Mouse (Mus musculus) heart, embryonic 14.5 days (tissue): ENCODE measurements around the gene Klhl10. TPM values are rescaled to one million over a fixed set of nuclear protein-coding genes. Genes with fewer than 3 reads are reported as not detected.

Source experiments
- ATAC-seq: fragments of 200-750 bp; cut with Nextera tagmentation; 2 replicates; pipeline ENCODE4 v1.8.0; 2017; ENCODE audit warnings: low read depth, moderate TSS enrichment; ENCODE audit not compliant: insufficient number of reproducible peaks, insufficient read depth, low FRiP score
- H3K27ac ChIP-seq, 2 experiments: fragments of 200-500 bp in 1 of 2; fragments of 300-500 bp in 1 of 2; sonication (generic) in 1 of 2; replicated peaks in 1 of 2; 2 replicates each; pipeline ENCODE4 v1.5.1; 2012 to 2014; ENCODE audit warnings: low read depth in 2 of 2, low read length in 2 of 2, control low read depth in 1 of 2, mild to moderate bottlenecking in 1 of 2, mixed read lengths in 1 of 2; ENCODE audit not compliant: control insufficient read depth in 1 of 2, insufficient read depth in 1 of 2
- H3K27me3 ChIP-seq: fragments of 300-500 bp; sonication (generic); 2 replicates; pipeline ENCODE4 v1.6.1; 2014; ENCODE audit warnings: mild to moderate bottlenecking, low read length, control low read depth; ENCODE audit not compliant: control insufficient read depth, insufficient read depth
- H3K36me3 ChIP-seq: fragments of 300-500 bp; sonication (generic); 2 replicates; pipeline ENCODE4 v1.6.1; 2014; ENCODE audit warnings: mild to moderate bottlenecking, control low read depth, low read length, mixed read lengths; ENCODE audit not compliant: control insufficient read depth, insufficient read depth
- H3K4me1 ChIP-seq, 2 experiments: fragments of 200-500 bp in 1 of 2; fragments of 300-500 bp in 1 of 2; sonication (generic) in 1 of 2; 2 replicates each; pipeline ENCODE4 v1.6.1; 2012 to 2014; ENCODE audit warnings: low read length in 2 of 2, control low read depth in 1 of 2, mixed read lengths in 1 of 2; ENCODE audit not compliant: control insufficient read depth in 2 of 2, insufficient read depth in 2 of 2
- H3K4me2 ChIP-seq: fragments of 300-500 bp; sonication (generic); 2 replicates; pipeline ENCODE4 v1.6.1; 2014; ENCODE audit warnings: mild to moderate bottlenecking, low read length
- H3K4me3 ChIP-seq, 2 experiments: fragments of 200-500 bp in 1 of 2; fragments of 300-500 bp in 1 of 2; sonication (generic) in 1 of 2; 2 replicates each; pipeline ENCODE4 v1.5.1; 2012 to 2014; ENCODE audit warnings: low read length in 2 of 2, mild to moderate bottlenecking in 2 of 2, control low read depth in 1 of 2, low read depth in 1 of 2, moderate library complexity in 1 of 2; ENCODE audit not compliant: control insufficient read depth in 1 of 2, insufficient read depth in 1 of 2
- H3K9ac ChIP-seq: fragments of 300-500 bp; sonication (generic); 2 replicates; pipeline ENCODE4 v1.6.1; 2014; ENCODE audit warnings: mild to moderate bottlenecking, low read length
- H3K9me3 ChIP-seq: fragments of 300-500 bp; sonication (generic); 2 replicates; pipeline ENCODE4 v1.6.1; 2016; ENCODE audit warnings: low read length, control low read depth; ENCODE audit not compliant: control insufficient read depth
- WGBS: fragments of 180-500 bp; shearing (Covaris S2); extraction: QIAGEN DNeasy Blood & Tissue Kit; methylation state at CpG from one replicate; pipeline ENCODE4 v1.1.7; 2014; 5-methylcytosine and 5-hydroxymethylcytosine counted together
- polyA plus RNA-seq: library from polyadenylated mRNA; unstranded; fragments of >200 nt; fragmentation: Nextera tagmentation; extraction: Ambion mirVana; gene quantifications from 2 replicates; pipeline ENCODE4 v1.2.1, GENCODE M21; 2014

Klhl10 gene
- polyA plus RNA-seq, 1 experiment from 2014 or later: 0.36 TPM

DNA sequence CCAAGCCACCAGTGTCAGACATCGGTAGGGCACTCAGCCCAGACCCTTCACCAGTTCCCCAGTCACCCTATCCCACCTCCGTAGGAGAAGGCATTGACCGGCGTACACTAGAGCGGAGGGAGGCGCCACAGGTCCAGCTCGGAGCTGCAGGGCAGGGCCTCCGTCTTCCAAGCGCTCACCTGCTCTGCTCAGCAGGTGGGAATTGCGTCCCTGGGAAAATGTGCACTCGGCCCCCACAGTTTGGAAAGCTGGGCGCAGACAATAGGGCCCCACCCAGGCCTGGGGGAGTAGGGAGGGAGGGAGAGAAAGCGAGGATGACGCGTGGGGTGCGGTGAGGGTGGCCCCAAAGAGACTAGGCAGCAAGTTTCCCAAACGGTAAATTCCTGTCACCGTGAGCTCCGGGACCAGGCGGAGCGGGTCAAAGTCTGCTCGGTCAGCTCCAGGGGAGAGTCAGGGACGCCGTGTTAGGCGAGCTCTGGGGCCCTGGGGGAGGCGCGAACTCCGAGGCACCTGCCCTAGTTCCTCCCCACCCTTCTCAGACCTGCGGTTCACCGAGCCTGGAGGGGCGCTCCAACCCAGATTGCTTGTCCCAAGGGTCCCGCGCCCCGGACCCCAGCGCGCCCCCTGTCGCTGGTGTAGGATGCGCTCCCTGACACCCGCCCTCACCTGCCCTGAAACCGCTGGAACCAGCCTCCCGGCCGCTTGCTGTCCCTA lies 44.7 kb upstream of the Klhl10 start:
- H3K27ac ChIP-seq: peak overlapping the region; percentile 73 to 91
- WGBS: under 1% methylated on average over 36 of the region's 42 CpGs
- no peaks in the 10 kb centered on the region for H3K27me3 ChIP-seq
- H3K4me2 ChIP-seq: peak overlapping the region; percentile 85
- ATAC-seq: 0 out of 2 replicates have a peak, but pooled peaks have one; percentile 25
- H3K4me3 ChIP-seq: peak overlapping the region; percentile 73 to 88
- peaks cover 18% of the 10 kb centered on the region; the same call in 1 of the 2 replicates for H3K36me3 ChIP-seq
- peaks cover 60 to 75% of the 10 kb centered on the region in 2 experiments for H3K4me1 ChIP-seq
- peak overlapping the region; percentile 93 for H3K9ac ChIP-seq
- no peaks in the 10 kb centered on the region for H3K9me3 ChIP-seq

DNA sequence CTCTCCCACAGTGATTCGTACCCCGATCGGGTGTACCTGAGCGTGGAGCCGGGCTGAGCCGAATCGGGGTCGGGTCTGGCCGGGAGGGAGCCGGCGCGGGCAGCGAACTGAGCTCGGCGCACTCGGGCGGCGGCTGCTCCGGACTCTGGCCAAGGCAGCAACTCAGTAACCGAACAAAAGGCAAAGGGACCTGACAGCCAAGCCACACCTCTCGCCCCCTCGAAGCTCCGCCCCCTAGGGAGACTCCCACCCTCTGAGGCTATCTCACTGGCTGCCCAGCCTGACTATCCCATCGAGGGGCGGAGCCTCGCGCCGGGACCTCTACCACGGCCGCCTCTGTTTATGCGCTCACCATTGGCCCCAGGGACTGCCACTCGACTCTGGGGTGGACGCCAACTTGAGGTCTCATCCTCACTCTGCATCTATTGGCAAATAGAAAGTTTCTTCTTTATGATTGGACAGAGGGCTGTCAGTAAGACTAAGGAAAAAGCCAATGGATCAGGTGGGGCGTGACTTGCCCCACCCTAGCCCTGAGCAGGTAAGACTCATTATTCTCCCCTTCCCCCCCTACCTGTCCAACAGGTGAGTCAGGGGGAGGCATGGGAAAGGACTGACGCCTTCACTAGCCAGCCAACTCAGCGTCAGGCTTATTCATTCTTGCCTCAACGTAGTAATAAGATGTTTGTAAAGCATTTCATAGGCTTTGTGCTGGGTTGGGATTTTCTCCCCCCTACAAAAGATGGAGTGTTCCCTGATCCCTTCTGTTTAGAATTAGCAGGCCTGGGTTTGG lies 43.9 kb upstream of the Klhl10 start, which contains the start of gene Jup:
Jup (minus strand) TSS at position 164 of the 790 bp plus-strand sequence.
- no peaks in the 10 kb centered on the region for H3K27me3 ChIP-seq
- H3K9ac ChIP-seq: peak within 1 kb of the TSS; percentile 93
- no peaks in the 10 kb centered on the region for H3K9me3 ChIP-seq
- WGBS: 1% methylated on average over 37 of the region's 37 CpGs
- peak; percentile 94 for ATAC-seq
- peaks cover 11% of the 10 kb centered on the region; the same call in 1 of the 2 replicates for H3K36me3 ChIP-seq
- peak within 1 kb of the TSS; percentile 73 to 91 for H3K27ac ChIP-seq
- H3K4me1 ChIP-seq: peaks cover 61 to 75% of the 10 kb centered on the region in 2 experiments
- peak within 1 kb of the TSS; percentile 85 for H3K4me2 ChIP-seq
- peak within 1 kb of the TSS; percentile 73 to 88 for H3K4me3 ChIP-seq

DNA sequence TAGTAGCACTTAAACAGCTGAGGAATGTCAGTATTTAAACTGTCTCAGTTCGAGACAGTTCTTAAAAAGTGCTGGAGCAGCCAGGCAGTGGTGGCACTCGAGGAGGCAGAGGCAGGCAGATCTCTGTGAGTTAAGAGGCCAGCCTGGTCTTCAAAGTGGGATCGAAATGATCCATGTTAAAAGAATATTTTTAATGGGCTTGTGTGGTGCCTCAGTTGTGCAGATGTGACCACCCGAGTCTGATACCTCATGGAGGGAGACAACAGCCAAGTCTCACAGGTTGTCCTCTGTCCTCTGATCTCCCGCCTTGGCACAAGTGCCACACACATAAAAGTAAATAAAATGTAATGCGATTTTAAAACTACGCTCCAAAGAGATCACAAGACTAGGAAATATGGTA lies 43.2 kb upstream of the Klhl10 start:
- peaks cover 7% of the 10 kb centered on the region; the same call in 1 of the 2 replicates for H3K36me3 ChIP-seq
- no peak overlapping the region for H3K4me3 ChIP-seq
- no peak overlapping the region; a peak in 1 of 4 replicates for H3K27ac ChIP-seq
- no peaks in the 10 kb centered on the region for H3K9me3 ChIP-seq
- ATAC-seq: no peak
- no peak overlapping the region for H3K4me2 ChIP-seq
- peaks cover 62 to 75% of the 10 kb centered on the region in 2 experiments for H3K4me1 ChIP-seq
- no peak overlapping the region for H3K9ac ChIP-seq
- H3K27me3 ChIP-seq: no peaks in the 10 kb centered on the region
- 92% methylated on average over 7 of the region's 7 CpGs for WGBS

DNA sequence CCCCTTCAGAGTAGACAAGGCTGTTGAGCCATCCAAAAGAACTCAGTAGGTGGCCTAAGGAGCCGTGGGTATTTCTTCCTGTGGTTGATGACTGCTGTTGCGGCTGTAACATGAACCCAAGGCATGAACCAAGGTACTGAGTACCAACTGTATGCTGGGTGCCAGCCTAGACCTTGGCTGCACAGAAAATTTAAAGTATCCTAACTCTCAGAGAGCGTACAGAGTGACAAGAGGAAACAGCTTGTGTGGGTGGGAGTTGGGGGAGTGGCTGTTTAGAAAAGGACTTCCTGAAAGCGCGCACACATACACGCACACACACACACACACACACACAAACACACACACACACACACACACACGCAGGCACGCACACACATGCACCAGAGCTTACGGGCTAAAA lies 42.4 kb upstream of the Klhl10 start:
- H3K4me1 ChIP-seq: peaks cover 64 to 75% of the 10 kb centered on the region in 2 experiments
- no peak overlapping the region for H3K4me3 ChIP-seq
- H3K27me3 ChIP-seq: no peaks in the 10 kb centered on the region
- no peak overlapping the region for H3K27ac ChIP-seq
- WGBS: 67% methylated on average over 9 of the region's 9 CpGs
- H3K9ac ChIP-seq: no peak overlapping the region
- no peaks in the 10 kb centered on the region for H3K9me3 ChIP-seq
- no peak overlapping the region for H3K4me2 ChIP-seq
- peaks cover 6% of the 10 kb centered on the region; the same call in 1 of the 2 replicates for H3K36me3 ChIP-seq
- no peak for ATAC-seq

DNA sequence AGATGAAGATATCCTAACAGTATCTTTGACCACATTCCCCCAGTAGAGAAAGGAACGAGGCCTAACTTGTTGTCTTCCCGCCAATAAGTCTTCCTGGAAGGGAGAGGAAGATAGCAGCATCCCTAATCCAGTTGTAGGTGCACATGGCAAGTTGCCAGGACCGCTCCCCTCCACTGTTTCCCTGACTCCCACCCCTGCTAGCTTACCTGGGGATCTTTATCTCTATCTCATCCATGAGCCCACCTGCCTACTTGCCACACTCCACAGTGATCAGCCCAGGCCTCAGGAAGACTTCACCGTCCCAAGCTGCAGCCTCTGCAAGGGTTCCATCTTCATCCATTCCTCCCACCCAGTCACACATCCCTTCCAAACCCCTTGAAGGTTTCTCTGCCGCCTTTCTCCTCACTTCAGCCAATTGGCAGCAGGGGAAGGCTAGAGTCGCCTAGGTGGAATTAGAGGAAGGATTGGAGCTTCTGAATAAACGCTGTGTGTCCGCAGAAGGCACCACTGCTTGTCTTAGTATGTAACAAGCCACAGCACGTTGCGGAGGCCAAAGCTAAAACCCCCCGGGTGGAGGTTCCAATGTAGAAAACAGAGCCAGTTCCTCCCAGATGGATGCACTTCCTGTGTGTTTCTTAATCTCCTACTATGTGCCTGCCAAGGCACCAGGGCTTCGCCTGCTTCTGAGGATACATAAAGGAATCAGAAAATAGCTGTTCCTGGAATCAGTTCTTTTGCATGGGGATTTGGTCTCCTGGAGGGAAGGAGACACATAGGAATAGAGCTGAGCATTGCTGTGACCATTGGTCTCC lies 41.8 kb upstream of the Klhl10 start:
- no peaks in the 10 kb centered on the region for H3K27me3 ChIP-seq
- no peaks in the 10 kb centered on the region for H3K9me3 ChIP-seq
- H3K4me3 ChIP-seq: no peak overlapping the region
- 0 out of 2 replicates have a peak overlapping the region, but pooled peaks have one; percentile 16 for H3K9ac ChIP-seq
- ATAC-seq: no peak
- 71% methylated on average over 12 of the region's 12 CpGs for WGBS
- H3K36me3 ChIP-seq: 0 out of 2 replicates have a peak, but pooled peaks cover under 1% of the 10 kb centered on the region
- H3K4me2 ChIP-seq: no peak overlapping the region
- H3K27ac ChIP-seq: peak overlapping the region in 1 of 2 experiments; percentile 99; a peak in 2 of 4 replicates
- H3K4me1 ChIP-seq: peaks cover 61 to 75% of the 10 kb centered on the region in 2 experiments

DNA sequence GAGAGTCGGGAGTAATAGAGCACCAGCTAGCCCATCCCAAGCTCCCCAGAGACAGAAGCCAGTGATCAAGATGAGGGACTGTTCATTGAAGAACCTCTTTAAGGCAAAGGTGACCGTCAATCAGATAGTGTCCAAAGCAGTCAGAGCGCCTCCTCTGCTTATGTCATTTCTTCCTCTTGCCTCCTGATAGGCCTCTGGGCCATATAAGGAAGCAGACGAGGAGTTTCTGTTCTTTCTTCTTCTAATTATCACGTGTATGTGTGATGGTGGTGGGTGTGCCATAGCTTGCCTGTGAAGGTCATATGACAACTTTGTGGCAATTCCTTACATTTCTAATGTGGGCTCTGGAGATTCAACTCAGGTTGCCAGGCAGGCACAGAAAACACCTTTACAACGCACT lies 40.9 kb upstream of the Klhl10 start:
- H3K27ac ChIP-seq: peak overlapping the region; percentile 28 to 99
- no peak overlapping the region for H3K9ac ChIP-seq
- no peak overlapping the region for H3K4me2 ChIP-seq
- ATAC-seq: no peak
- no peaks in the 10 kb centered on the region for H3K36me3 ChIP-seq
- 42% methylated on average over 6 of the region's 6 CpGs for WGBS
- H3K4me3 ChIP-seq: no peak overlapping the region
- H3K27me3 ChIP-seq: no peaks in the 10 kb centered on the region
- no peaks in the 10 kb centered on the region for H3K9me3 ChIP-seq
- H3K4me1 ChIP-seq: peaks cover 52 to 66% of the 10 kb centered on the region in 2 experiments

DNA sequence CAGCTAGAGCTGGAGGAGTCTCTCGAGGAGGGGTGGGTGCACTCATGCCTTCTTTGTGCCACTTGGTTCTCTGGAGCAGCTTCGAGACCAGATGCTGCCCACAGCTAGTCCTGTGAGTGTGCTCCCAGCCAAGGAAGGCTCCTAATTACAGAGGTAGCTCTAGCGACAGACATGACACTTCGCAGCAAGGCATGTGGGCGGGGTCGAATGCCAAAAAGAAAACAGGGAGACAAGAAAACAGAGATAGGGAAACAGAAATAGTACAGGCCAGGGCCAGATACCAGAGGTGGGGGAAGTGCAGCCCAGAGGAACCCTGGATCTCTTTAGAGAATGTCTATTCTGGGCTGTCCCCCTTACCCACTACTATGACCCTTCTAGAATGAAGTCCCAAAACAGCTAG lies 39.5 kb upstream of the Klhl10 start:
- Histone ChIP-seq H3K9me3 (no peaks in the 10 kb centered on the region), H3K27me3 (no peaks in the 10 kb centered on the region), H3K27ac (peak overlapping the region; percentile 78 to 99), H3K9ac (peak overlapping the region; percentile 61; the same call in 1 of the 2 replicates), H3K4me1 (peaks cover 50 to 62% of the 10 kb centered on the region in 2 experiments), H3K4me3 (no peak overlapping the region), H3K36me3 (peaks cover 3% of the 10 kb centered on the region; the same call in 1 of the 2 replicates), H3K4me2 (peak overlapping the region; percentile 56)
- peak; percentile 12 for ATAC-seq
- WGBS: 3% methylated on average over 6 of the region's 6 CpGs
